Mouse (Mus musculus): ENCODE measurements at regions not wholly inside any gene's neighbourhood (a gene's known extent, or its start where the extent isn't known, plus 50 kb on each side); places are given as distances from the start of the nearest gene placed in this dataset.

DNA sequence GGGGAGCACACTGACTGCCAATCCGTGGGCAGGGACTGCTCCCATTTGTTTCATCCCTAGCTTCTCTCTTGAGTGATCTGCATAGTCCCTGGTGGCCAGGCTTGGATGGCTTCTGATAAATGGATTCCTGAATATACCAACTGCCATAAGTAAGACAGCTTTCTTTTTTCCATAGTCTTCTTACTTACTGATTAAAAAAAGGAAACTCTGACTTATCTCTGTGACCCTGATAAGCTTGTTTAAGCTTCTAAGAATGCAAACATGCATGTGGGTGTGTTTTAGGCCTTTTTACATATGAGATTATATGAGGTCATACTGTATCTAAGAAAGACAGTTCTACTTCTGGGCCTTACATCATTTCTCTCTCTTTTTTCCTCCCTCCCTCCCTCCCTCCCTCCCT is 57.3 kb upstream of the Odc1 start:
- in situ Hi-C loops (cut with MboI; ENCODE audit: low sequenced_read_pairs in 2 of 2, unreplicated experiment in 2 of 2): loop anchor here in 1 of 2 experiments (10.0 kb wide), 1 partner anchor 47 kb away; no protein-coding TSS in a partner anchor
- H3K9me3 ChIP-seq (ENCODE audit: control insufficient read depth, insufficient read depth, low read depth, low read length): no peaks in the 10 kb centered on the region
- no peaks in the 10 kb centered on the region for H3K36me3 ChIP-seq (ENCODE audit: control insufficient read depth, insufficient read depth, low read length, poor library complexity, severe bottlenecking)
- H3K4me1 ChIP-seq (ENCODE audit: control insufficient read depth in 2 of 2, insufficient read depth in 2 of 2, low read length in 2 of 2, poor library complexity in 1 of 2): peaks cover 0 to 9% of the 10 kb centered on the region in 2 experiments; a peak in 1 of 4 replicates
- DNase-seq (ENCODE audit: low read depth, low spot score): no peak
- no peak for TF ChIP-seq ZC3H11A (IDR thresholded peaks at IDR 0.05; ENCODE audit: borderline replicate concordance, low read depth, low read length)
- TF ChIP-seq CHD2 (IDR thresholded peaks at IDR 0.05; ENCODE audit: low read depth, low read length): no peak
- no peak for TF ChIP-seq HCFC1 (IDR thresholded peaks at IDR 0.05; ENCODE audit: borderline replicate concordance, insufficient read depth, low read length)
- no peak for TF ChIP-seq MAFK (IDR thresholded peaks at IDR 0.05; ENCODE audit: insufficient read depth, low read depth, low read length)
- TF ChIP-seq ZNF384 (IDR thresholded peaks at IDR 0.05; ENCODE audit: low read depth, low read length): no peak
- no peak overlapping the region for H3K9ac ChIP-seq (ENCODE audit: insufficient read depth, low read depth, low read length, poor library complexity, severe bottlenecking)
- H3K27ac ChIP-seq (ENCODE audit: insufficient read depth, low read depth, low read length, poor library complexity, severe bottlenecking): no peak overlapping the region
- H3K4me3 ChIP-seq (ENCODE audit: insufficient read depth in 1 of 2, low read depth in 1 of 2, low read length in 2 of 2, poor library complexity in 1 of 2, severe bottlenecking in 1 of 2): no peak overlapping the region

GRCm38 (mm10) chr12:17488203-17488602 is 56.4 kb upstream of the Odc1 start:
- Histone ChIP-seq H3K4me1 (ENCODE audit: control insufficient read depth in 2 of 2, insufficient read depth in 2 of 2, low read length in 2 of 2, poor library complexity in 1 of 2) (peaks cover 0 to 8% of the 10 kb centered on the region in 2 experiments; a peak in 1 of 4 replicates), H3K36me3 (ENCODE audit: control insufficient read depth, insufficient read depth, low read length, poor library complexity, severe bottlenecking) (no peaks in the 10 kb centered on the region), H3K9ac (ENCODE audit: insufficient read depth, low read depth, low read length, poor library complexity, severe bottlenecking) (no peak overlapping the region), H3K27ac (ENCODE audit: insufficient read depth, low read depth, low read length, poor library complexity, severe bottlenecking) (no peak overlapping the region), H3K4me3 (ENCODE audit: insufficient read depth in 1 of 2, low read depth in 1 of 2, low read length in 2 of 2, poor library complexity in 1 of 2, severe bottlenecking in 1 of 2) (no peak overlapping the region), H3K9me3 (ENCODE audit: control insufficient read depth, insufficient read depth, low read depth, low read length) (no peaks in the 10 kb centered on the region)
- in situ Hi-C loops (cut with MboI; ENCODE audit: low sequenced_read_pairs in 2 of 2, unreplicated experiment in 2 of 2): loop anchor here in 1 of 2 experiments (10.0 kb wide), 1 partner anchor 47 kb away; no protein-coding TSS in a partner anchor
- no peak for DNase-seq (ENCODE audit: low read depth, low spot score)
- no peak for TF ChIP-seq HCFC1 (IDR thresholded peaks at IDR 0.05; ENCODE audit: borderline replicate concordance, insufficient read depth, low read length)
- no peak for TF ChIP-seq CHD2 (IDR thresholded peaks at IDR 0.05; ENCODE audit: low read depth, low read length)
- no peak for TF ChIP-seq ZC3H11A (IDR thresholded peaks at IDR 0.05; ENCODE audit: borderline replicate concordance, low read depth, low read length)
- TF ChIP-seq MAFK (IDR thresholded peaks at IDR 0.05; ENCODE audit: insufficient read depth, low read depth, low read length): no peak
- no peak for TF ChIP-seq ZNF384 (IDR thresholded peaks at IDR 0.05; ENCODE audit: low read depth, low read length)

- H3K9me3 ChIP-seq (ENCODE audit: control insufficient read depth, insufficient read depth, low read depth, low read length): no peaks in the 10 kb centered on the region
- H3K9ac ChIP-seq (ENCODE audit: insufficient read depth, low read depth, low read length, poor library complexity, severe bottlenecking): no peak overlapping the region
- H3K4me1 ChIP-seq (ENCODE audit: control insufficient read depth in 2 of 2, insufficient read depth in 2 of 2, low read length in 2 of 2, poor library complexity in 1 of 2): peaks cover 0 to 3% of the 10 kb centered on the region in 2 experiments; a peak in 1 of 4 replicates
- in situ Hi-C loops (cut with MboI; ENCODE audit: low sequenced_read_pairs in 2 of 2, unreplicated experiment in 2 of 2): loop anchor here in 1 of 2 experiments (10.0 kb wide), 1 partner anchor 45 kb away; no protein-coding TSS in a partner anchor
- H3K4me3 ChIP-seq (ENCODE audit: insufficient read depth in 1 of 2, low read depth in 1 of 2, low read length in 2 of 2, poor library complexity in 1 of 2, severe bottlenecking in 1 of 2): no peak overlapping the region
- DNase-seq (ENCODE audit: low read depth, low spot score): no peak
- no peaks in the 10 kb centered on the region for H3K36me3 ChIP-seq (ENCODE audit: control insufficient read depth, insufficient read depth, low read length, poor library complexity, severe bottlenecking)
- no peak for TF ChIP-seq MAFK (IDR thresholded peaks at IDR 0.05; ENCODE audit: insufficient read depth, low read depth, low read length)
- no peak for TF ChIP-seq ZNF384 (IDR thresholded peaks at IDR 0.05; ENCODE audit: low read depth, low read length)
- TF ChIP-seq HCFC1 (IDR thresholded peaks at IDR 0.05; ENCODE audit: borderline replicate concordance, insufficient read depth, low read length): no peak
- no peak for TF ChIP-seq ZC3H11A (IDR thresholded peaks at IDR 0.05; ENCODE audit: borderline replicate concordance, low read depth, low read length)
- no peak for TF ChIP-seq CHD2 (IDR thresholded peaks at IDR 0.05; ENCODE audit: low read depth, low read length)
- H3K27ac ChIP-seq (ENCODE audit: insufficient read depth, low read depth, low read length, poor library complexity, severe bottlenecking): no peak overlapping the region
Observed at GRCm38 (mm10) chr12:17489971-17490370, 54.6 kb upstream of the Odc1 start.

DNA sequence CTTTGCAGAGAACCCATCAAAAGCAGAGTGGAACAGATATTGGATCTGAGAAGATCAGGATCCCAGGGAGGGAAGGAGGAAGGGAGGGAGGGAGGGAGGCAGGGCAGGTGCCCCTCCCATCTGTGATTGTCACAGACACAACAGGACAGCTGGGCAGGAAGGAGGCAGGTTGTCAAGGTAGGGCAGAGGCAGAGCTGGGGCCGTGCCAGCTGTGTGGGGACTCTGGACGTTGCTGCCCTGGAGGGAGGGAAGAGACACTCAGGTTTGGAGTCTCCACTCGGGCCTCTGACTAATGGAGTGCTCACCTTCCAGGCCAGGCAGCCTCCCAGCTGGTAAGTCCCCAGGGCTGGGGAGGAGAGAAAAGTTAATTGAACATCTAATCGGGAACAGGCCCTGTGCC is 52.0 kb upstream of the Odc1 start:
- Histone ChIP-seq H3K9ac (ENCODE audit: insufficient read depth, low read depth, low read length, poor library complexity, severe bottlenecking) (no peak overlapping the region), H3K4me1 (ENCODE audit: control insufficient read depth in 2 of 2, insufficient read depth in 2 of 2, low read length in 2 of 2, poor library complexity in 1 of 2) (peaks cover 0 to 8% of the 10 kb centered on the region in 2 experiments; a peak in 2 of 4 replicates), H3K4me3 (ENCODE audit: insufficient read depth in 1 of 2, low read depth in 1 of 2, low read length in 2 of 2, poor library complexity in 1 of 2, severe bottlenecking in 1 of 2) (no peak overlapping the region), H3K27ac (ENCODE audit: insufficient read depth, low read depth, low read length, poor library complexity, severe bottlenecking) (no peak overlapping the region), H3K36me3 (ENCODE audit: control insufficient read depth, insufficient read depth, low read length, poor library complexity, severe bottlenecking) (no peaks in the 10 kb centered on the region), H3K9me3 (ENCODE audit: control insufficient read depth, insufficient read depth, low read depth, low read length) (no peaks in the 10 kb centered on the region)
- in situ Hi-C loops (cut with MboI; ENCODE audit: low sequenced_read_pairs in 2 of 2, unreplicated experiment in 2 of 2): no loop called here
- TF ChIP-seq CHD2 (IDR thresholded peaks at IDR 0.05; ENCODE audit: low read depth, low read length) (no peak), ZNF384 (IDR thresholded peaks at IDR 0.05; ENCODE audit: low read depth, low read length) (no peak), ZC3H11A (IDR thresholded peaks at IDR 0.05; ENCODE audit: borderline replicate concordance, low read depth, low read length) (no peak), MAFK (IDR thresholded peaks at IDR 0.05; ENCODE audit: insufficient read depth, low read depth, low read length) (no peak), HCFC1 (IDR thresholded peaks at IDR 0.05; ENCODE audit: borderline replicate concordance, insufficient read depth, low read length) (no peak)
- DNase-seq (ENCODE audit: low read depth, low spot score): no peak
